Mouse (Mus musculus): ENCODE measurements around the gene Sec24a.

GRCm38 (mm10) chr11:51757625-51758024 is 5.8 kb downstream of the Sec24a start:
- TF ChIP-seq CTCF (conservative IDR thresholded peaks at IDR 0.05; ENCODE audit: low read length) (no peak), NANOG (IDR thresholded peaks at IDR 0.05; ENCODE audit: borderline replicate concordance, low read length) (no peak)

All from E14TG2a.4 (cell line).